Mouse (Mus musculus): ENCODE data around the gene Sytl2.

The Sytl2 gene

GRCm38 (mm10) chr7:90308003-90308402 lies 6.0 kb downstream of the Sytl2 start:
- no peak for DNase-seq (ENCODE audit: low read depth, low spot score)

GRCm38 (mm10) chr7:90312151-90312883 lies 10.3 kb downstream of the Sytl2 start:
- DNase-seq (ENCODE audit: low read depth, low spot score) = no peak

- no peak for DNase-seq (ENCODE audit: low read depth, low spot score)
These were observed 11.4 kb downstream of the Sytl2 start for GRCm38 (mm10) chr7:90313421-90313820.

GRCm38 (mm10) chr7:90316823-90317222 lies 14.8 kb downstream of the Sytl2 start:
- DNase-seq (ENCODE audit: low read depth, low spot score) = no peak

- DNase-seq (ENCODE audit: low read depth, low spot score) = no peak
These were observed 17.4 kb downstream of the Sytl2 start for GRCm38 (mm10) chr7:90319446-90319845.

GRCm38 (mm10) chr7:90320124-90320523 lies 18.1 kb downstream of the Sytl2 start:
- DNase-seq (ENCODE audit: low read depth, low spot score) = no peak

GRCm38 (mm10) chr7:90325166-90325565 lies 23.1 kb downstream of the Sytl2 start:
- DNase-seq (ENCODE audit: low read depth, low spot score) = no peak

- DNase-seq (ENCODE audit: low read depth, low spot score) = no peak
These were observed 28.1 kb downstream of the Sytl2 start for GRCm38 (mm10) chr7:90330200-90330599.

GRCm38 (mm10) chr7:90332483-90333065 lies 30.5 kb downstream of the Sytl2 start:
- DNase-seq (ENCODE audit: low read depth, low spot score) = no peak

GRCm38 (mm10) chr7:90334362-90334761 lies 32.3 kb downstream of the Sytl2 start:
- DNase-seq (ENCODE audit: low read depth, low spot score) = no peak

GRCm38 (mm10) chr7:90334831-90335230 lies 32.8 kb downstream of the Sytl2 start:
- DNase-seq (ENCODE audit: low read depth, low spot score) = no peak

GRCm38 (mm10) chr7:90335755-90336194 lies 33.7 kb downstream of the Sytl2 start:
- DNase-seq (ENCODE audit: low read depth, low spot score) = no peak

GRCm38 (mm10) chr7:90341212-90341957 lies 39.3 kb downstream of the Sytl2 start:
- DNase-seq (ENCODE audit: low read depth, low spot score) = no peak

GRCm38 (mm10) chr7:90344903-90345302 lies 42.9 kb downstream of the Sytl2 start:
- no peak for DNase-seq (ENCODE audit: low read depth, low spot score)

GRCm38 (mm10) chr7:90347779-90348437 lies 45.9 kb downstream of the Sytl2 start:
- no peak for DNase-seq (ENCODE audit: low read depth, low spot score)

GRCm38 (mm10) chr7:90349014-90349413 lies 47.0 kb downstream of the Sytl2 start:
- DNase-seq (ENCODE audit: low read depth, low spot score) = no peak

GRCm38 (mm10) chr7:90352183-90352582 lies 50.1 kb downstream of the Sytl2 start:
- no peak for DNase-seq (ENCODE audit: low read depth, low spot score)

GRCm38 (mm10) chr7:90353488-90354228 lies 51.6 kb downstream of the Sytl2 start:
- no peak for DNase-seq (ENCODE audit: low read depth, low spot score)

- DNase-seq (ENCODE audit: low read depth, low spot score) = no peak
These were observed 52.2 kb downstream of the Sytl2 start for GRCm38 (mm10) chr7:90354229-90354604.

GRCm38 (mm10) chr7:90355454-90355853 lies 53.4 kb downstream of the Sytl2 start:
- no peak for DNase-seq (ENCODE audit: low read depth, low spot score)

GRCm38 (mm10) chr7:90355995-90356394 lies 53.9 kb downstream of the Sytl2 start:
- no peak for DNase-seq (ENCODE audit: low read depth, low spot score)

All from brain, embryonic 18.5 days (tissue).